Mouse (Mus musculus) mature B cell (primary cell): ENCODE results near the gene Exosc3.
"Not testable (repeated sequence)": the region's sequence is repeated elsewhere in the genome, so short reads cannot be mapped to it uniquely, and the experiment has no call there.

ENCODE experiments used
- in situ Hi-C: fragments of 300-500 bp; cut with MboI; formaldehyde crosslinking; loops from 2 replicates; pipeline ENCODE4 v1.14.3; 2019

Gene Exosc3

DNA sequence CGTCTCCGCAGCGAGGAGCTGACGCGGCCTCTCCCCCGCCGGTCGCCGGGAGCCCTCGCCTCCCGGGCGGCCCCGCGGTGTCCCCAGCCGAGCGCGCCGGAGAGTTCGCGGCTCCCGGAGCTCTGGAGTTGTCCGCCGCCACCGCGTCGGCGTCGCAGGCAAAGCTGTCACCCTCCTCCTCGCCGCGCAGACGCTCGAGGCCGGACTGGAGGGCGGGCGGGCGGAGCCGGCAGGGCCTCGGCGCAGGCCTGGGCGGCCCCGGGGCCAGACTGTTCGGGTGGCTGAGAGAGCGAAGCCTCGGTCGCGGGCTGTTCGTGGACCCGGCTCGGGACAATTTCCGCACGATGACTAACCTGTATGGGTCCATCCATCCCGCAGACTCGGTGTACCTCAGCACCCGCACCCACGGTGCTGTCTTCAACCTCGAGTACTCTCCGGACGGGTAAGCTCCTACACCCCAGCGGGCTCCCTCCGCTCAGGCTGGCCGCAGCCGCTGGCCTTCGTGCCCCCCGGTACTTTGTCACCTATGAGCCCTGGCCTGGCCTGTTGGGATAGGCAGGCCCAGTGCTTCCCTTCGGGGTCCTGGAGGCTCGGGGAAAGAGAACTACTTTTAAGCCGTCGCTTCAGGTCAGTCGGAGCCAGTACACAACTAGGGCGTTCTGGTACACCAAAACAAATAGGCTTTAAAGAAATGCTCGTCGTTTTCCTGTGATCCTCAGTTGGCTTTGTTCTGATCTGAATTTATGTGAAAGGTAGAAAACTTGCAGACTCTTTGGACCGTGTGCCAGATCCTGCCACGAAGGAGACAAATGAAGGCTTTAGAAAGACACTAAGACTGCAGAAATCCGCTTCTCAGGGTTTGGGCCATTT, at the start of gene Exosc3:
Exosc3 (minus strand) TSS at position 447 of the 870 bp plus-strand sequence.
- in situ Hi-C loops: no loop called here

DNA sequence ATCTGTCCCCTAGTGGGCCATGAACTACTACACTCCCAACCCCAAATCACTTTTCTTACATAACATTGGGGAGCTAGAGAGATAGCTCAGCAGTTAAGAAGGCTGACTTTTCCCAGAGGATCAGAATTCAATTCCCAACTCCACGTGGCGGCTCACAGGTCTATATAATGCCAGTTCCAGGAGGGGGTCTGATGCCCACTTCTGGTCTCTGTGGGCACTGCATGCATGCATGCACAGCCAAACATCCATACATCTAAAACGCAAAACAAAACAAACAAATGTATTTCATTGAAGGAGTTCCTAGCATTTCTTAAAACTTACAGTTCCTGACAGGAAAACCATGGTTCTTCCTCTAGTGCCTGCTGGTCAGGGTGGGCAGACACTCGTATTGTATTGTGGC, 49.6 kb upstream of the Exosc3 start:
- in situ Hi-C loops: no loop called here

DNA sequence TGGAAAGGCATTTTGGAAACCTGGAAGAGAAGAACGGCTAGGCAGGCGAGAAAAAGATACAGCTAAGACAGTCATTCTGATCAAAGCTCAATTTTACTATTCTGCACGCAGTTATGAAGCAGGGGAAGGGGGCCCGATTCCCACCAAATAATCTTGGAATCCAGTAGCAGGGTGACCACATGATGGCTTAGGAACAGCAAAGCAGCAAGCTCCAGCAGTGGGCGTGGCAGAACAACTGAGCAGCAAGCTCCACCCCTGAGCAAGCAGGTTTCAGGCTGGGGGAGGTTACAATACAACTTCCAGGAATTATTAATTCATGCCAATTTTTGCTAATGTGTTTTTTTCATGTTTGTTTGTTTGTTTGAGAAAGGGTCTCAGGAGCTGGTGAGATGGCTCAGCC, 44.8 kb upstream of the Exosc3 start:
- in situ Hi-C loops: not testable (repeated sequence)

DNA sequence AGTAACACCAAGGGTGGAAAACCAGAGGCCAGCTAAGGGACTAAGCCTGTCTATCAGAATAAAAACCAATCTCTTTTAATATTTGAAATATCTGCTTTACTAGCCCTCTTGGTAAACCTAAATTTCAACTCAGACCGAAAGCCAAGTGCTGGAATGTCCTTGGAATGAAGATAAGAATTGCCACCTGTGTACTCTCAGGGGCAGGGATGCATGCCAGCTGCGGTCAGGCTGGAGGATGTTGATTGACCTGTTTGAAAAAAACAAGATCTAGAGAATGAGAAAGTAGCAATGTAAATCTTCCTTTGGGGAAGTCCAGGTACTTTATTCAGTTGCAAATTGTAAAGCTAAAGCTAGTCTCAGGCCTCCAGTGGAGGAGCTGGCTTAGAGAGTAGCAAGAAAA, 39.6 kb upstream of the Exosc3 start:
- in situ Hi-C loops: not testable (repeated sequence)

DNA sequence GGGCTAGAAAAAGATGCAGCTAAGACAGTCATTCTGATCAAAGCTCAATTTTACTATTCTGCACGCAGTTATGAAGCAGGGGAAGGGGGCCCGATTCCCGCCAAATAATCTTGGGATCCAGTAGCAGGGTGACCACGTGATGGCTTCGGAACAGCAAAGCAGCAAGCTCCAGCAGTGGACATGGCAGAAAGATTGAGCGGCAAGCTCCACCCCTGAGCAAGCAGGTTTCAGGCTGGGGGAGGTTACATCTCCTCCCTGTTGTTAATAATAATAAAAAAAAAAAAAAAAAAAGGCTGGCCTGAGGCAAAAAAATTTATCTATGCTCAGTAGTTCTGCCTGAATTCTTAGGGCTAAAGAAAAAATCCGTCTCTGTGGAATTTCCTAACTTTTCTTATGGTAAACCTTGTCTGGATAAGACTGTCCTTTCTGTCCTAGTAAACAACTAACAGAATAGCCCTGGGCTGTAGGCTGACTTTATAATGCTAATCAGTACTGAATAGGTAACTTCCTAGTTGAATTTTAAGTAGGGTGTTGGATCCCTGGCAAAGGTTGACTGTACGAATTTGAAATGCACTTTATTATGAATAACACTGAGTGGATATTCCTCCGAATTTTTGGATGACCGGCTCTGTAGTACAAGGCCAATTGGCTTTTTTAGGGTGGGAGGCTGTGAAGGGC, 38.5 kb upstream of the Exosc3 start:
- in situ Hi-C loops: not testable (repeated sequence)

DNA sequence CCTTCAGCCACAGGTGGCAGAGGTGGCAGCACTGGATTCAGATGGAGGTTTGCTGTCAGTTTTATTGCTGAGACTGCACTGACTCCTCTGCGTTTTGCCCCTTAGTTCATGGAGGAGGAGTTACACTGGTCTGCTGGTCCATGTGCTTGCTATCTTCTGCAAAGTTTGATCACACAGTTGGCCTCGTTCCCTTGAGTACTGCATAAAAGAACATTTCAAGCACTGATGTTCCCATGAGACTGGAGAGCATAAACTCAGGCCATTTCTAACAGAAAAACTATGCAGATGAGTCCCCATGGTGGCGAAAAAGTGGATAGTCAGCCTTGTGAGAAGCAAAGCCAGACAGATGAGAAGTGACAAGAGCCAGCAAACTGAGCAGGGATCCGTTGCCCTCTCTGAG, 34.0 kb upstream of the Exosc3 start:
- in situ Hi-C loops: no loop called here

DNA sequence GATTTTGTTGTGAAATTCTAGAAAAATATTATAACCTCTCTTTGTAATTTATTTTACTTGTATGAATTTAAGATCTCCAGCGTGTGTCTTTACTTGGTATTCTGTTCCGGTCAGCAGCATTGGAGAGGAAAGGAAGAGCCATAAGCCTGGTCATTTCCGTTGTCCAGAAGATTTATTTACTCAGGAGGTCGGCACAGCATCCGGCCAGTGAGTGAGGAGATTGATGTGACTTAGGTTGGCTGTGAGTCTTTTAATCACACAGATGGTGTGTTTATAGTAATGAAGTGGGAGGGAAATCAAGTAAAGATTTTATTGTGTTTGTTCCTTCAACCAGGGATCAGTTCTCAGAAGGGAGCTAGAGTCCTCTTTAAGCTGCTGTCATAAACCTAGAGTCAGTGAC, 32.3 kb upstream of the Exosc3 start:
- in situ Hi-C loops: no loop called here

DNA sequence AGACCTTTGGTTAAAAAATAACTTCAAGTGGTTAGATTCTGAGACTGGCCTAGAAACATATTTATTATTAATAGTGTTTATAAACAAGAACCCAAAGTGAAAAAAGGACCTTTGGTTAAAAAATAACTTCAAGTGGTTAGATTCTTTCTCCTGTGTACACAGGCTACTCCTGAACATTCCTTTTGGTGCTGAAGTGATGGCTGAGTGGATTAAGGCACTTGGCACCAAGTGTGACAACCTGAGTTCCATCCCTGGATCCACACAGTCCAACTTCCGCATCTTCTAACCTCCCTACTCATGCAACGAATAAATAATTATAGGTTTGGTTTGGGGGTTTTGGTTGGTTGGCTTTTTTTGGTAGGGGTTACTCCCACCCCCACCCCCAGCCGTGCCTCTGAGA, 28.7 kb upstream of the Exosc3 start:
- in situ Hi-C loops: no loop called here

DNA sequence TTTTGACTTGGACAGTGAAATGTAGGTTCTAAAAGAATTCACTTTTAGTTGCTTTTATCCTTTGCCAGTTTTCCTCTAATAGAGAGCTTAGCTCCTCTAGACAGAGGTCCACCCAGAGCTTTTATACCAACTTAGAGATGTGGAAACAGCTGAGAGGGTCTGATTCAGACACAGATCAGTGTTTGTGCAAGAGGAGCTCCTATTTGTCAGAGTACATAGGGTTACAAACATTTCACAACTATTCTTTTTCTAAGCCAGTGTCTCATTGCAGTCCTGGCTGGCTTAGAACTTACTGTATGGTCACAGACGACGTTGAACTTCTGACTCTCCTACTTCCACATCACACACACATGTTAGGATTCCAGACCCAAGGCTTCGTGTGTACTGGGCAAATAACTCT, 14.1 kb upstream of the Exosc3 start:
- in situ Hi-C loops: no loop called here

DNA sequence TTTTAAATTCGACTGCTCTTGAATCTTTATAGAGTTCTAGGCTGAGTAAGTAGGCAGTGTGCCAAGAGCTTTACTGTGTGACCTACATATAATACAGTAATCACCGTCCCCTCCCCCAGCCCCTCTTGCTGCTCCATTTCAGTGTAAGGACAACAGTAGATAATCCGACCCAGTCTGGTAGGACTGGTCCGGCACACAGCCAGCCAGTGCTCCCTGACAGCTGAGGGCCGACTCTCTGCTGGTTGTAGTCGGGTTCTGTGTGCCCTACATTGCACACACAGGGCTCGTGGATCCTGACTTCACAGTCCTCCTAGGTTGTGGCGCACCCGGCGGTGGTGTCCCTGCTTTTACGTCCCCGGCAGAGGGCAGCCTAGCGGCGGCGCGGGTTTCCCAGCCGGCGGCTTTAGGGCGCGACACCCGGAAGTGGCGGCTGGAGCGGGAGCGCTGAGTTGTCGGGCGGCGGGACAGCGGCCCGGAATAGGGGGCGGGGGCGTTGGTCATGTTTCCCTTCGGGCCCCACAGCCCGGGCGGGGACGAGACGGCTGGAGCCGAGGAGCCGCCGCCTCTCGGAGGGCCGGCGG, 773 bp downstream of the Exosc3 start, which contains the start of gene Dcaf10:
Dcaf10 (plus strand) TSS at position 433 of the 581 bp plus-strand sequence.
- in situ Hi-C loops: no loop called here

DNA sequence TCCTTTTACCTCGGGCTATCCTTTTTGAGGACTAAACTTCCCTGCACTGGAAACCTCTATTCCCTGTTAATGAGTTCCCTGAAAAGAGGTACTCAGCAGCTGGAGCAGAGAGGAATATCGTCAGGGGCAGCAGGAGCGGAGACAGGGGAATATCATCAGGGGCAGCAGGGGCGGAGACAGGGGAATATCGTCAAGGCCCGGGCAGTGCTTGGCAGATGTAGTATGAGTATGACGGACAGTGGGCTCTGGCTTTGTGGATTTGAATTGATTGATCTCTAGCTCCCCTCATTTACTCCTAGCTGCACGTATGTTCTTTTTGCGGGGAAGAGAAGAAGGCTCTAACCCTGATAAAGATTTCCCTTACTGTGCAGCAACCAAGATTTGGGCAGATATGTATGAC, 1.3 kb downstream of the Exosc3 start:
- in situ Hi-C loops: no loop called here

DNA sequence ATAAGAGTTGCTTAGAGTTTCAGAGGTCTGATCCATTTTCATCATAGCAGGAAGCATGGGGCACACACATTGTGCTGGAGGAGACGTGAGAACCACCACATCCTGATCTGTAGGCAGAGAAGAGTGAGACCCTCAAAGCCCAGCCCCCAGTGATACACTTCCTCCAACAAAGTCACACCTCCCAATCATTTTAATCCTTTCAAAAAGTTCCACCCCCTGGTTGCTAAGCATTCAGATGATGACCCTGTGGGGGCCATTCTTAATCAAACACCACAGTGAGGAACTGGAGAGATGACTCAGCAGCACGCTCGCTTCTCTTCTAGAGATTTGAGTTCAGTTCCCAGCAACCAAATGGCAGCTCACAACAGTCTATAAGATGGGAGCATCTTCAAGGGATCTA, 10.1 kb downstream of the Exosc3 start:
- in situ Hi-C loops: no loop called here

DNA sequence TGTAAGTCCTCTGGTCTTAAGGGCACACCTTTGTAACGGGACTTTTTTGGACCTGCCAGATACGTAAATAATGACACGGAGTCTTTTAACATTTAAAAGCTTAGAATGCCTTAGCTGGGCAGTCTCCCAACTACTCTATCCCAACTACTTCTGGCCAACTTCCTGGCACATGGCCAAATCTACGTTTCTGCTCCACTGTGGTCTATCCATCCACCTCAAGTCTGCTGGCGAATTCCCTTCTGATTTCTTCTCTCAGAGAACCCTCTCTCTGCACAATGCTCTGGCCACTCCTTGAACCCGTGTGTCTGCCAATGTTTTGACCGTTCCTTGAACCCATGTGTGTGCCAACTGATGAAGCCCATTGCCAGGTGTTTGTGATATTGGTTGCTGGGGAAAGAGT, 11.4 kb downstream of the Exosc3 start:
- in situ Hi-C loops: no loop called here

DNA sequence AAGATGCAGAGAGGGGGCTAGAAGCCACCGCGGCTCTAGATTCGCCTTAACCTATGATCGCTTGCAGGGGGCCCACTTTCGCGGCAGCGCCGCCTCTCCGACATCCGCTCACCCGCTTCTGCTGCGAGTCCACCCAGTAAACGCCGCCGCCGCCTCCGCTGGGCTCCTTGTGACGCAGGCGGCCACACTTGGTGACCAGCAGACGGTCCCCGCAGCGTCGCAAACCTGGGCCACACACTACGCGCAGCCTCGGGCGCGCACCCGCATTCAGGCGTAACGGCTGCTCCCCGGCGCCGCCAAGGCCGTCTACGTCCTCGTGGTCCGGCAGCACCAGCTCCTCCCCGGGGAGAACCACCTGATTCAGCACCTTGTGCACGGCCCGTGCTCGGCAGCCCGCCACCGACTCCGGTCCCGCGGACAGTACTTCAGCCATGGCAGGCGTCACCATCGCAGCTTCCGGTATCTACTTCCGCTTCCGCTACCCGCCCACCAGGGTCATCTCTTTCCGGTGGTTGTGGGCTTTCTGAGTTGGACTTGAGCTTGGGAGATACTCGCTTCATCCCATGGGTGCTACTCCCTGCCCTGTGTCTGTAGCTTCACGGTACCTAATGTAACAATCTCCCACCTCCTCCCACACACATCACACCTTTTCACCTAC, 22.2 kb downstream of the Exosc3 start:
- in situ Hi-C loops: no loop called here

DNA sequence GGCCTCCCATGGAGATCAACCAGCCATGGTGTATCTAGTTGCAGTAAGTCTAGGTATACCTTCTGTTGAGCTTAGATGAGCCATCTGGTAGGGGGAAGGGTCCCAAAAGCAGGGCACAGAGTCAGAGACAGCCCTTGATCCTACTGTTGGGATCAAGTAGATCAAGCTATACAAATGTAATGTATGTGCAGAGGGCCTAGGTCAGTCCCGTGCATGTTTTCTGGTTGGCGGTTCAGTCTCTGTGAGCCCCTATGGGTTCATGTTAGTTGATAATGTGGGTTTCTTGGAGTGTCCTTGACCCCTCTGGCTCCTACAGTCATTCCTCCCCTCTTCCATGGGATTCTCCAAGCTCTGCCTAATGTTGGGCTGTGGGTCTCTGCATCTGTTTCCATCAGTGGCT, 31.5 kb downstream of the Exosc3 start:
- in situ Hi-C loops: no loop called here

DNA sequence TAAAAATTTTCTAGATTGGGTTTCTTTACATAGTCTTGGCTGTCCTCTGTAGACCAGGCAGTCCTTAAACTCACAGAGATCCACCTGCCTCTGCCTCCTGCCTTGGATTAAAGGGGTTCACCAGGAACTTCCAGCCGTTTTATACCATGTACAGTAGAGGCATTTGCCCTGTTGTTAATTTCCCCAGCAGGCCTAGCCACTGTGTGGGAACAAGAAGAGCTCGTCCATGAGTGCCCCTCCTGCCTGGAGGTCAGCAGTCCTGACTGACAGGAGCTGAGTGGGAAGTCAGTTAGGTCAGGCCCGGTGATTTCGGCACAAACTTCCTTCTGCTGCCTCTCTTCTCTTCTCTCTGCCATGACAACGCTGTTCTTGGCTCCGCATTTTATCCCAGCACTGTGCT, 33.9 kb downstream of the Exosc3 start:
- in situ Hi-C loops: no loop called here

DNA sequence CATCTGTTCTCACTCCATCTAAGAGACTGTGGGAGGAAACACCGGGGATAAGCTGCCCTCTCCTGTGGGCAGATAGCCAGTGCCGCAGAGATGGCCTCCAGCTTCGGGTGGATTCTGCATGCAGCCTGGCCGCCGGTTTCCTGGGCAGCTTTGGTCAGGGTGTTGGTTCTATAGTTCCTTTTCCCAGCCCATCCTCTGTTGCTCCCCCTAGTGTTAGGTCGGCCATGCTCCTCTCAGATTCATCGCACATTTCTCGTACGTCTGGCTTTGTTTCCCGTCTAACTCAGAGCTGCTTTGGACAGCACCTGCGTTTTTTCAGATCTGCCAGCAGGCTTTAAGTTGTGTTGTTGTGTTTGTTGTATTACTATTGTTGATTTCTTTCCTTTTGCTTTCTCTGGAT, 34.5 kb downstream of the Exosc3 start:
- in situ Hi-C loops: no loop called here

DNA sequence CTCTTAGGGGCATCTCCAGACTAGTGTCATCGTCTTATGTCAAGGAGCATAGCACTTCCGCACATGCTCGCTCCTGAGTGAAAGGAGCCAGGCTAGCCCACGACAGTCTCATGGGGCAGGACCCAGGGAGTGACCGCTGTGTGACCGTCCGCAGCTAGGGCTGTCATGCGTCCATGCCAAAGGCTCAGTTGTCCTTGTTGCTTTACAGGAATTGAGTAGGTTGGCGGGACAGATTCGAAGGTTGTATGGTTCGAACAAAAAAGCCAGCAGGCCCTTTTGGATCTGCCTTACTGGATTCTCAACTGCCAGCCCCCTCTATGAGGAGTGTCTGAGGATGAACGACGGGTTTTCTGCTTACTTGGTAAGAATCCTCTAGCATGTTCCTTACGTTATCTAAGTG, 37.0 kb downstream of the Exosc3 start:
- in situ Hi-C loops: no loop called here

DNA sequence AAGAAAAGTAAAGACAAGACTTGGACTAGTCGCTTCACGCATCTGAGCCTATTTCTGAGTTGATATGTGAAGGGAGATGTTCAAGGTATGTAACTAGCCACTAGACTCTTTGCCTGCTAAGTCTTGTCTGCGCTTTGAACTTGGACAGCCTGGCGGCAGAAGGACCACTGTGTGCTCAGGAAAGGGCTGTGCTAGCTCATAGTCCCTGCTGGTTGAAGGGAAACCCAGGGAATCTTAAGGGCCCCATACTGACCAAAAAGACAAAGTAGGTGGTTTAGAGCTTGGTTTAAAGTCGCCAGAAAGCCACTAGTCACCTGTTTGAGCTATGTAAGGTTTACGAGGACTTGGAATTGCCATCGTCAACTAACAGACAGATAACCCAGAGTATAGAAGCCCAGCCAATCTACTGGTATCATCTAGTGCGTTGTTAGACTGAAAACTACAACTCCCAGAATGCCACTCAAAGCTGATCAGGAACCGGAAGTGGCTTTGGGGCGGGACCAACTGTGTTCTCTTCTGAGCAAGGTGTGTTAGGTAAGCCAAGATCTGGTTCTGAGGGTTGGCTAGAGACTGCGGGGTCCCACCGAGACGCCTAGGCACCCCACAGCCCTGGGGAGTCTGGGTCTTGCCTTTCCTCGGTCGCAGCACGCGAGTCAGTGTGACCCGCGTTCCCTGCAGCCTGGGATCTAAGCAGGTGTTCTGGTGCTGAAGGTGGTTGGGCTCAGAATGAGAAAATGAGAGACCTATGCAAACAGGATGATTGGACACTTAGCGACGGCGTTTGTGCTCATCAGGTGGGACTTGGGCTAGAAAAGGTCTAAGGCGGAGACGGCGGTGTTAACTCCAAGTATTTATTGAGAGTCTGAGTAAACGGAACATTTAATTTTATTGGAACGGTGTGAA, 45.6 kb downstream of the Exosc3 start, which contains the start of gene Trmt10b:
Trmt10b (plus strand) TSS at position 466 of the 903 bp plus-strand sequence.
- in situ Hi-C loops: no loop called here

DNA sequence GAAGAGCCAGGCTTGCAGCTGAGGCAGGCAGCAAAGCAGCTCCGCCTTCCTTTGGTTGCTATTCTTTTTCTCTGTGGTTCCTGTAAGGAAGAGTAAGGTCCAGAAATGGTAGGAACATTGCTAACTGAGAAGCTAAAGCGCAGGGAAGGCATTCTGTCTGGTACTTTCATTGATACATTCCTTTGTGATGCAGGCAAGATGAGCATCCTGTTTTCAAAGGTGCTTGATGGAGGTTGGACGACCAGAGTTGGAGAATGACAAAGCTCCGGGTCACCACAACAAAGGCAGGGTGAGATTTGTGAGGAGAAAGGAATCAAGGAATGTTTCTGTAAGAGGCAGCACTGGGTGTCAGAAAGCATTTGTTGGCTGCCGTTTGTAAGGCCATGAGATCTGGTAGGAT, 54.6 kb downstream of the Exosc3 start:
- in situ Hi-C loops: loop anchor here (10.0 kb wide), 1 partner anchor 183 kb away; the partner anchor contains the start of gene Tomm5

DNA sequence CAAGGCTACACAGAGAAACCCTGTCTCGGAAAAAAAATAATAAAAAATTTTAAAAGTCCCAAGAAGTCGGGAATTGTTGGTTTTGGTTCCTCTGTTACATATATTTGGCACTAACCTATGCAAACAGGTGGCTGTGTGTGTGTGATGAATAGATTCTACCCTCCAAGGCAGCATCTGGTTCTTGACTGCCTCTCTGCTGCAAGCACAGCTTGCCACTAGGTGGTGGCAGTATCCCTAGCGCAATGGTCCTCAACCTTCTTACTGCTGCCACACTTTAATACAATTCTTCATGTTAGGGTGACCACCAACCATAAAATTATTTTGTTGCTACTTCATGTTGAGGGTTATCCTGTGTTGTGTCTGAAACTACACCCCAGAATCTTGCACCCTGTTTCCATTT, 56.2 kb downstream of the Exosc3 start:
- in situ Hi-C loops: loop anchor here (10.0 kb wide), 1 partner anchor 182 kb away; the partner anchor contains the start of gene Tomm5
